Mouse (Mus musculus) olfactory bulb, adult 2 months (tissue): ENCODE results near the gene Robo2.

Source experiments
- CTCF ChIP-seq: fragments of 200-500 bp; IDR thresholded peaks from 2 replicates; pipeline ENCODE4 v1.5.1; 2012; ENCODE audit warnings: low read depth, mild to moderate bottlenecking, low read length, moderate library complexity; ENCODE audit not compliant: insufficient read depth
- POLR2A ChIP-seq: fragments of 200-500 bp; IDR thresholded peaks from 2 replicates; pipeline ENCODE4 v1.6.1; 2012; ENCODE audit warnings: mild to moderate bottlenecking, low read depth, low read length, moderate library complexity; ENCODE audit not compliant: insufficient read depth

DNA sequence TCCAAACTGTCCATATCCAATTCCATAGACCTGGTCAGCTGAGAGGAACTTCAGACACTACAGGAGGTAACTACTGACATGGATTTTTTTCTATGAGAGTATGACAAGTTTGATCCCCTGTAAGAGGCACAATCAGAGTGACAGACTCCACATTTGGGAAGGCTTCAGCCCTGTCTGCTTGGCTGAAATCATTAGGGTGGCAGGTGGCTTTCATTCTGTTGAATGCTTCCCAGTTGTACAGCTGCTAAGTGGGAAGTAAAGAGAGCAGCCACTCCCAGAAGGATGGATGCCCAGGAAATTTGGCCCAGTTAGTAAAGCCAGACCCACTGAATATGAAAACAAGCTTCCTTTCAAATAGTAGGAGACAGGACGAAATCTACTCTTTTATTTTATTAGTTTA, 321.7 kb downstream of the Robo2 start:
- TF ChIP-seq CTCF (no peak), POLR2A (no peak)
